Mouse (Mus musculus): ENCODE data around the gene Etv5. TPM values are rescaled to one million over a fixed set of nuclear protein-coding genes. Genes with fewer than 3 reads are reported as not detected.
"Not testable (repeated sequence)": the region's sequence is repeated elsewhere in the genome, so short reads cannot be mapped to it uniquely, and the experiment has no call there.

Gene Etv5
- polyA plus RNA-seq, 1 experiment from 2014 or later = 31.8 TPM

GRCm38 (mm10) chr16:22390348-22390897 lies 49.1 kb downstream of the Etv5 start:
- Histone ChIP-seq H3K4me1 (peaks cover 14% of the 10 kb centered on the region), H3K4me3 (replicated peaks) (no peak overlapping the region), H3K36me3 (0 out of 2 replicates have a peak, but pooled peaks cover 4% of the 10 kb centered on the region), H3K27me3 (no peaks in the 10 kb centered on the region), H3K9ac (no peak overlapping the region), H3K4me2 (replicated peaks) (no peak overlapping the region), H3K27ac (replicated peaks) (no peak overlapping the region), H3K9me3 (replicated peaks) (no peaks in the 10 kb centered on the region)
- 81% methylated on average over 9 of the region's 9 CpGs for WGBS
- no peak for ATAC-seq (ENCODE audit: insufficient number of reproducible peaks, low FRiP score, low TSS enrichment, low read depth)

- WGBS = 50% methylated on average over 13 of the region's 13 CpGs
- no peak overlapping the region for H3K9ac ChIP-seq
- H3K9me3 ChIP-seq (replicated peaks) = no peaks in the 10 kb centered on the region
- ATAC-seq (ENCODE audit: insufficient number of reproducible peaks, low FRiP score, low TSS enrichment, low read depth) = peak; percentile 73
- H3K4me3 ChIP-seq (replicated peaks) = no peak overlapping the region
- peaks cover 14% of the 10 kb centered on the region for H3K4me1 ChIP-seq
- no peak overlapping the region for H3K4me2 ChIP-seq (replicated peaks)
- peak overlapping the region; percentile 51; the same call in 1 of the 2 replicates for H3K27ac ChIP-seq (replicated peaks)
- H3K36me3 ChIP-seq = peaks cover 14% of the 10 kb centered on the region
- H3K27me3 ChIP-seq = no peaks in the 10 kb centered on the region
Observed at GRCm38 (mm10) chr16:22389146-22389911, 50.2 kb downstream of the Etv5 start.

- H3K27ac ChIP-seq (replicated peaks) = no peak overlapping the region
- no peak for ATAC-seq (ENCODE audit: insufficient number of reproducible peaks, low FRiP score, low TSS enrichment, low read depth)
- peaks cover 14% of the 10 kb centered on the region for H3K4me1 ChIP-seq
- H3K27me3 ChIP-seq = no peaks in the 10 kb centered on the region
- no peaks in the 10 kb centered on the region for H3K9me3 ChIP-seq (replicated peaks)
- WGBS = 73% methylated on average over 6 of the region's 6 CpGs
- no peak overlapping the region for H3K4me2 ChIP-seq (replicated peaks)
- H3K36me3 ChIP-seq = peaks cover 14% of the 10 kb centered on the region
- H3K4me3 ChIP-seq (replicated peaks) = no peak overlapping the region
- H3K9ac ChIP-seq = no peak overlapping the region
Observed at GRCm38 (mm10) chr16:22387731-22388130, 51.8 kb downstream of the Etv5 start.

- H3K27me3 ChIP-seq; H3K4me1 ChIP-seq; H3K9ac ChIP-seq; H3K27ac ChIP-seq (replicated peaks); H3K4me3 ChIP-seq (replicated peaks); H3K9me3 ChIP-seq (replicated peaks); H3K4me2 ChIP-seq (replicated peaks); H3K36me3 ChIP-seq; ATAC-seq (ENCODE audit: insufficient number of reproducible peaks, low FRiP score, low TSS enrichment, low read depth): not testable (repeated sequence)
- 90% methylated on average over 6 of the region's 7 CpGs for WGBS
Observed at GRCm38 (mm10) chr16:22382018-22382417, 57.5 kb downstream of the Etv5 start.

- no peak overlapping the region for H3K9ac ChIP-seq
- H3K4me2 ChIP-seq (replicated peaks) = no peak overlapping the region
- H3K9me3 ChIP-seq (replicated peaks) = no peaks in the 10 kb centered on the region
- peaks cover 10% of the 10 kb centered on the region for H3K36me3 ChIP-seq
- WGBS = 87% methylated on average over 8 of the region's 8 CpGs
- H3K27ac ChIP-seq (replicated peaks) = no peak overlapping the region
- no peaks in the 10 kb centered on the region for H3K27me3 ChIP-seq
- no peak overlapping the region for H3K4me3 ChIP-seq (replicated peaks)
- no peaks in the 10 kb centered on the region for H3K4me1 ChIP-seq
- ATAC-seq (ENCODE audit: insufficient number of reproducible peaks, low FRiP score, low TSS enrichment, low read depth) = no peak
Observed at GRCm38 (mm10) chr16:22380981-22381380, 58.5 kb downstream of the Etv5 start.

GRCm38 (mm10) chr16:22379986-22380385 lies 59.5 kb downstream of the Etv5 start:
- H3K4me3 ChIP-seq (replicated peaks) = no peak overlapping the region
- no peaks in the 10 kb centered on the region for H3K9me3 ChIP-seq (replicated peaks)
- no peak overlapping the region for H3K27ac ChIP-seq (replicated peaks)
- no peaks in the 10 kb centered on the region for H3K4me1 ChIP-seq
- H3K9ac ChIP-seq = no peak overlapping the region
- no peak overlapping the region for H3K4me2 ChIP-seq (replicated peaks)
- no peaks in the 10 kb centered on the region for H3K27me3 ChIP-seq
- ATAC-seq (ENCODE audit: insufficient number of reproducible peaks, low FRiP score, low TSS enrichment, low read depth) = no peak
- WGBS = 75% methylated on average over 8 of the region's 8 CpGs
- peaks cover 6% of the 10 kb centered on the region; the same call in 1 of the 2 replicates for H3K36me3 ChIP-seq

GRCm38 (mm10) chr16:22379342-22379741 lies 60.2 kb downstream of the Etv5 start:
- ATAC-seq (ENCODE audit: insufficient number of reproducible peaks, low FRiP score, low TSS enrichment, low read depth) = no peak
- no peak overlapping the region for H3K9ac ChIP-seq
- H3K4me3 ChIP-seq (replicated peaks) = no peak overlapping the region
- H3K4me1 ChIP-seq = no peaks in the 10 kb centered on the region
- WGBS = 93% methylated on average over 4 of the region's 4 CpGs
- no peak overlapping the region for H3K27ac ChIP-seq (replicated peaks)
- no peaks in the 10 kb centered on the region for H3K9me3 ChIP-seq (replicated peaks)
- no peak overlapping the region for H3K4me2 ChIP-seq (replicated peaks)
- H3K36me3 ChIP-seq = no peaks in the 10 kb centered on the region
- H3K27me3 ChIP-seq = no peaks in the 10 kb centered on the region

- WGBS = 69% methylated on average over 3 of the region's 3 CpGs
Observed at GRCm38 (mm10) chr16:22377714-22378113, 61.8 kb downstream of the Etv5 start.

GRCm38 (mm10) chr16:22374898-22375297 lies 64.6 kb downstream of the Etv5 start:
- no peak overlapping the region for H3K9ac ChIP-seq
- H3K27me3 ChIP-seq = no peaks in the 10 kb centered on the region
- H3K4me1 ChIP-seq = no peaks in the 10 kb centered on the region
- H3K27ac ChIP-seq (replicated peaks) = no peak overlapping the region
- no peak overlapping the region for H3K4me2 ChIP-seq (replicated peaks)
- no peak for ATAC-seq (ENCODE audit: insufficient number of reproducible peaks, low FRiP score, low TSS enrichment, low read depth)
- WGBS = 84% methylated on average over 2 of the region's 2 CpGs
- H3K36me3 ChIP-seq = no peaks in the 10 kb centered on the region
- no peaks in the 10 kb centered on the region for H3K9me3 ChIP-seq (replicated peaks)
- H3K4me3 ChIP-seq (replicated peaks) = no peak overlapping the region

More at GRCm38 (mm10) chr16:22377714-22378113, 61.8 kb downstream of the Etv5 start:
- Histone ChIP-seq H3K36me3 (no peaks in the 10 kb centered on the region), H3K9me3 (replicated peaks) (no peaks in the 10 kb centered on the region), H3K4me3 (replicated peaks) (no peak overlapping the region), H3K27me3 (no peaks in the 10 kb centered on the region), H3K4me1 (no peaks in the 10 kb centered on the region), H3K4me2 (replicated peaks) (no peak overlapping the region), H3K9ac (no peak overlapping the region), H3K27ac (replicated peaks) (no peak overlapping the region)
- no peak for ATAC-seq (ENCODE audit: insufficient number of reproducible peaks, low FRiP score, low TSS enrichment, low read depth)

- H3K27ac ChIP-seq (replicated peaks) = no peak overlapping the region
- H3K9me3 ChIP-seq (replicated peaks) = no peaks in the 10 kb centered on the region
- H3K27me3 ChIP-seq = no peaks in the 10 kb centered on the region
- no peaks in the 10 kb centered on the region for H3K4me1 ChIP-seq
- no peak for ATAC-seq (ENCODE audit: insufficient number of reproducible peaks, low FRiP score, low TSS enrichment, low read depth)
- H3K4me3 ChIP-seq (replicated peaks) = no peak overlapping the region
- no peak overlapping the region for H3K4me2 ChIP-seq (replicated peaks)
- no peaks in the 10 kb centered on the region for H3K36me3 ChIP-seq
- WGBS = 12% methylated on average over 10 of the region's 10 CpGs
- H3K9ac ChIP-seq = no peak overlapping the region
Observed at GRCm38 (mm10) chr16:22372701-22373124, 66.8 kb downstream of the Etv5 start.

- H3K27ac ChIP-seq (replicated peaks) = no peak overlapping the region
- WGBS = 66% methylated on average over 1 of the region's 1 CpGs
Observed at GRCm38 (mm10) chr16:22372225-22372624, 67.3 kb downstream of the Etv5 start.

More at GRCm38 (mm10) chr16:22372225-22372624, 67.3 kb downstream of the Etv5 start:
- no peaks in the 10 kb centered on the region for H3K9me3 ChIP-seq (replicated peaks)
- no peak overlapping the region for H3K4me2 ChIP-seq (replicated peaks)
- no peaks in the 10 kb centered on the region for H3K36me3 ChIP-seq
- ATAC-seq (ENCODE audit: insufficient number of reproducible peaks, low FRiP score, low TSS enrichment, low read depth) = no peak
- no peak overlapping the region for H3K4me3 ChIP-seq (replicated peaks)
- no peak overlapping the region for H3K9ac ChIP-seq
- no peaks in the 10 kb centered on the region for H3K4me1 ChIP-seq
- H3K27me3 ChIP-seq = no peaks in the 10 kb centered on the region

Data from embryonic facial prominence, embryonic 15.5 days (tissue).